8 mouse cellular contexts compared by ENCODE assay signal in genomic region chr3:9610426-9610825, GRCm38 (mm10). TPM values are rescaled to one million over a fixed set of nuclear protein-coding genes. Genes with fewer than 3 reads are reported as not detected.
DNase-seq lines count a peak whose midpoint lies in the region; ATAC-seq and TF ChIP-seq lines count a peak whose summit lies in the region.

No protein-coding gene starts in this region.

- no peak for TF ChIP-seq EP300 in heart, postnatal 0 days (IDR thresholded peaks at IDR 0.05; ENCODE audit: low read depth)

- H3K9ac ChIP-seq in heart, postnatal 0 days (replicated peaks; ENCODE audit: low read depth, low read length), result no peak overlapping the region
- H3K9ac ChIP-seq in hindbrain, postnatal 0 days (replicated peaks; ENCODE audit: low read length), result peak overlapping the region; percentile 94; the same call in 1 of the 2 replicates
- H3K9ac ChIP-seq in midbrain, postnatal 0 days (replicated peaks; ENCODE audit: low read length, poor library complexity, severe bottlenecking), result no peak overlapping the region

- intact Hi-C loops in heart, postnatal 14 days (cut with DNase I), result loop anchor here (5.0 kb wide), 2 partner anchors 97 to 533 kb away; no protein-coding TSS in a partner anchor

- H3K27me3 ChIP-seq in heart, postnatal 0 days (ENCODE audit: control insufficient read depth, insufficient read depth, low read length), result no peaks in the 10 kb centered on the region
- peaks cover 6% of the 10 kb centered on the region; the same call in 1 of the 2 replicates for H3K27me3 ChIP-seq in embryonic facial prominence, embryonic 10.5 days (replicated peaks; ENCODE audit: low read depth, poor library complexity, severe bottlenecking)
- no peaks in the 10 kb centered on the region for H3K27me3 ChIP-seq in hindbrain, postnatal 0 days (ENCODE audit: insufficient read depth, low read length)
- no peaks in the 10 kb centered on the region for H3K27me3 ChIP-seq in midbrain, postnatal 0 days (ENCODE audit: insufficient read depth, low read length)

- no peaks in the 10 kb centered on the region for H3K36me3 ChIP-seq in heart, postnatal 0 days (replicated peaks; ENCODE audit: control insufficient read depth, insufficient read depth, low read length)
- H3K36me3 ChIP-seq in embryonic facial prominence, embryonic 10.5 days (replicated peaks), result no peaks in the 10 kb centered on the region
- H3K36me3 ChIP-seq in hindbrain, postnatal 0 days (ENCODE audit: insufficient read depth, low read length), result no peaks in the 10 kb centered on the region
- no peaks in the 10 kb centered on the region for H3K36me3 ChIP-seq in midbrain, postnatal 0 days (ENCODE audit: insufficient read depth, low read length)

- no peak for TF ChIP-seq CTCF in heart, postnatal 0 days (IDR thresholded peaks at IDR 0.05; ENCODE audit: low read depth)
- no peak for TF ChIP-seq CTCF in hindbrain, postnatal 0 days (IDR thresholded peaks at IDR 0.05; ENCODE audit: low read depth)
- no peak for TF ChIP-seq CTCF in midbrain, postnatal 0 days (IDR thresholded peaks at IDR 0.05)

- peak overlapping the region; percentile 93; the same call in 1 of the 2 replicates for H3K27ac ChIP-seq in heart, postnatal 0 days (ENCODE audit: low read depth)
- 0 out of 2 replicates have a peak overlapping the region, but pooled peaks have one; percentile 91 for H3K27ac ChIP-seq in embryonic facial prominence, embryonic 10.5 days (replicated peaks)
- H3K27ac ChIP-seq in hindbrain, postnatal 0 days, result peak overlapping the region; percentile 95
- peak overlapping the region; percentile 94 for H3K27ac ChIP-seq in midbrain, postnatal 0 days (ENCODE audit: low read depth, low read length)

- no peak for DNase-seq in heart, postnatal 0 days (ENCODE audit: low spot score)
- DNase-seq in heart, postnatal 14 days, result no peak
- no peak for DNase-seq in embryonic facial prominence, embryonic 10.5 days (ENCODE audit: low spot score)
- DNase-seq in hindbrain, postnatal 0 days (ENCODE audit: low spot score), result peak; percentile 51
- DNase-seq in midbrain, postnatal 0 days (ENCODE audit: low spot score), result peak; percentile 47
- no peak for DNase-seq in natural killer cell, adult 2 months (ENCODE audit: low spot score in 2 of 2)
- no peak for DNase-seq in cerebellum, adult 18-20 months
- DNase-seq in thymus, postnatal 10 days (ENCODE audit: low spot score in 2 of 2), result no peak

- WGBS in heart, postnatal 0 days, result 74% methylated on average over 2 of the region's 2 CpGs
- whole genome bisulfite sequencing in embryonic facial prominence, embryonic 10.5 days, result 88% methylated on average over 2 of the region's 2 CpGs
- 82% methylated on average over 2 of the region's 2 CpGs for WGBS in hindbrain, postnatal 0 days
- WGBS in midbrain, postnatal 0 days, result 79% methylated on average over 2 of the region's 2 CpGs

- H3K4me2 ChIP-seq in heart, postnatal 0 days (ENCODE audit: low read depth, low read length), result peak overlapping the region; percentile 95
- H3K4me2 ChIP-seq in hindbrain, postnatal 0 days (ENCODE audit: low read depth, low read length), result peak overlapping the region; percentile 65
- H3K4me2 ChIP-seq in midbrain, postnatal 0 days (ENCODE audit: low read depth, low read length, poor library complexity, severe bottlenecking), result peak overlapping the region; percentile 61

- peaks cover 5% of the 10 kb centered on the region; the same call in 1 of the 2 replicates for H3K4me1 ChIP-seq in heart, postnatal 0 days (ENCODE audit: control insufficient read depth, insufficient read depth)
- peaks cover 36% of the 10 kb centered on the region for H3K4me1 ChIP-seq in embryonic facial prominence, embryonic 10.5 days
- H3K4me1 ChIP-seq in hindbrain, postnatal 0 days (ENCODE audit: insufficient read depth, low read length), result peaks cover 10% of the 10 kb centered on the region; the same call in 1 of the 2 replicates
- peaks cover 12% of the 10 kb centered on the region for H3K4me1 ChIP-seq in midbrain, postnatal 0 days (ENCODE audit: insufficient read depth, low read length)

- H3K9me3 ChIP-seq in heart, postnatal 0 days (replicated peaks; ENCODE audit: control insufficient read depth, low read length), result no peaks in the 10 kb centered on the region
- no peaks in the 10 kb centered on the region for H3K9me3 ChIP-seq in embryonic facial prominence, embryonic 10.5 days
- no peaks in the 10 kb centered on the region for H3K9me3 ChIP-seq in hindbrain, postnatal 0 days (ENCODE audit: low read length)
- H3K9me3 ChIP-seq in midbrain, postnatal 0 days (ENCODE audit: low read length), result no peaks in the 10 kb centered on the region

- ATAC-seq in heart, postnatal 0 days (ENCODE audit: insufficient read depth, low read depth), result no peak
- peak; percentile 46 for ATAC-seq in hindbrain, postnatal 0 days
- ATAC-seq in midbrain, postnatal 0 days (ENCODE audit: low FRiP score), result peak; percentile 25; the same call in 1 of the 2 replicates

- H3K4me3 ChIP-seq in heart, postnatal 0 days (ENCODE audit: low read depth, low read length), result no peak overlapping the region
- H3K4me3 ChIP-seq in embryonic facial prominence, embryonic 10.5 days, result peak overlapping the region; percentile 90
- H3K4me3 ChIP-seq in hindbrain, postnatal 0 days (ENCODE audit: low read length), result peak overlapping the region; percentile 89; the same call in 1 of the 2 replicates
- H3K4me3 ChIP-seq in midbrain, postnatal 0 days (ENCODE audit: low read depth, low read length), result peak overlapping the region; percentile 89; the same call in 1 of the 2 replicates

RNA-seq across cellular contexts. Expression of gene Zfp704, which starts 0.5 kb away (rescaled TPM):
- total RNA-seq in heart, postnatal 0 days (2014; rRNA removed; ENCODE audit: low replicate concordance), result 15.8 and 17.2 TPM in 2 replicates
- polyA plus RNA-seq in heart, postnatal 0 days (2015; fragmentation: Nextera tagmentation; extraction: Ambion mirVana), result 3.5 and 3.7 TPM in 2 replicates
- total RNA-seq in heart, postnatal 14 days (2021), result 10 to 100 TPM; 17.5 to 18.0 TPM
- 7.4 and 7.7 TPM in 2 replicates for polyA plus RNA-seq in embryonic facial prominence, embryonic 10.5 days (2016; fragmentation: Nextera tagmentation; extraction: Ambion mirVana)
- total RNA-seq in hindbrain, postnatal 0 days (2014; rRNA removed), result 57.5 and 58.4 TPM in 2 replicates
- 10.3 and 11.2 TPM in 2 replicates for polyA plus RNA-seq in hindbrain, postnatal 0 days (2015; fragmentation: Nextera tagmentation; extraction: Ambion mirVana)
- total RNA-seq in midbrain, postnatal 0 days (2014; rRNA removed), result 68.8 and 72.9 TPM in 2 replicates
- 8.9 and 11.3 TPM in 2 replicates for polyA plus RNA-seq in midbrain, postnatal 0 days (2015; fragmentation: Nextera tagmentation; extraction: Ambion mirVana)

Comparison
In these comparisons a context has a peak if more than half of its experiments do, and no peak if none do; other contexts are left out.
1. DNase-seq: peak in hindbrain, postnatal 0 days (single experiment) and midbrain, postnatal 0 days (single experiment); none in heart, postnatal 0 days (single experiment), heart, postnatal 14 days (0 of 2), embryonic facial prominence, embryonic 10.5 days (single experiment), natural killer cell, adult 2 months (0 of 2), cerebellum, adult 18-20 months (0 of 2) and thymus, postnatal 10 days (0 of 2).
2. Peak in every context shown above with its lines, with median percentiles within 50 percentile points of each other: H3K27ac ChIP-seq and H3K4me2 ChIP-seq.